Mouse (Mus musculus): Measurements from ENCODE around the gene Tbc1d24.

DNA sequence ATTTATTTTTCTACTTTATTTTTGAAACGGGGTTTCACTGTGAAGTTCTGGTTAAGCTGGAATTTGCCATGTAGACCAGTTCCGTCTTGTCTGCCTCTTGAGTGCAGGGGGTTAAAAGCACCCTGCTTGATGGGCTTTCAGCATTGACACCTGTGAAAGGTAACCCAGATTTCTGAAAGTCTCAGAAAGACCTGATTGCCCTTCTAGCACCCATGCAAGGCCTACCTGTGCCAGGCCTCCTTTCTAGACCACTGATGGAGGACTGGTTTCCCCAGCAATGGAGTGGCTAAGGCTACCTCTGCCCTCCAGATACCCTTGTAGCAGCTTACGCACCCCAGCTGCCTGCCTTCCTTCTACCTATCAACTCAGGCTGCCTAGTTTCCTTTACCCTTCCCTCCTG is 35.2 kb downstream of the Tbc1d24 start:
- TF ChIP-seq POLR2A (IDR thresholded peaks at IDR 0.05; ENCODE audit: extremely low read depth, insufficient read depth, low read length) = no peak
- TF ChIP-seq CTCF (IDR thresholded peaks at IDR 0.05; ENCODE audit: low read depth, low read length) = no peak
